Comparison of ENCODE assay signal across 13 mouse cellular contexts in genomic region chr19:21105004-21105403, GRCm38 (mm10).
DNase-seq lines count a peak whose midpoint lies in the region; ATAC-seq lines count a peak whose summit lies in the region.
"Had no signal": no experiment of that assay in that cellular context is flagged by ENCODE, and none has a peak within 500 bp of the region (broad histone marks: within the 10 kb centered on the region; RNA-seq: fewer than 3 reads in every experiment).

No protein-coding gene starts in this region.

- DNase-seq in 3T3-L1 (ENCODE audit: low read depth, low spot score), result peak; percentile 87
- peak; percentile 27 for DNase-seq in adrenal gland, postnatal 14 days
- no peak for DNase-seq in neural tube, embryonic 10.5 days (ENCODE audit: extremely low spot score, low spot score)
- no peak for DNase-seq in cerebellum, postnatal 14 days
- DNase-seq: lung, embryonic 14.5 days; right cerebral cortex, postnatal 14 days had no signal

- no peak overlapping the region for H3K4me3 ChIP-seq in intestine, embryonic 16.5 days (ENCODE audit: low read length)
- H3K4me3 ChIP-seq in intestine, embryonic 15.5 days (replicated peaks), result no peak overlapping the region
- no peak overlapping the region for H3K4me3 ChIP-seq in liver, embryonic 12.5 days
- no peak overlapping the region for H3K4me3 ChIP-seq in midbrain, embryonic 16.5 days (ENCODE audit: low read depth, low read length)
- H3K4me3 ChIP-seq: forebrain, embryonic 12.5 days; hindbrain, embryonic 10.5 days; midbrain, embryonic 15.5 days had no signal

- H3K27me3 ChIP-seq in intestine, embryonic 16.5 days (replicated peaks; ENCODE audit: control insufficient read depth, insufficient read depth, low read length), result no peaks in the 10 kb centered on the region
- H3K27me3 ChIP-seq in intestine, embryonic 15.5 days (replicated peaks), result no peaks in the 10 kb centered on the region
- H3K27me3 ChIP-seq in liver, embryonic 12.5 days (replicated peaks), result no peaks in the 10 kb centered on the region
- no peaks in the 10 kb centered on the region for H3K27me3 ChIP-seq in midbrain, embryonic 16.5 days (ENCODE audit: control insufficient read depth, insufficient read depth, low read depth, low read length)
- H3K27me3 ChIP-seq: forebrain, embryonic 12.5 days; midbrain, embryonic 15.5 days had no signal

- peaks cover 27% of the 10 kb centered on the region for H3K4me1 ChIP-seq in intestine, embryonic 16.5 days (ENCODE audit: control insufficient read depth, insufficient read depth, low read length)
- H3K4me1 ChIP-seq in intestine, embryonic 15.5 days (replicated peaks), result peaks cover 15% of the 10 kb centered on the region
- peaks cover 10% of the 10 kb centered on the region for H3K4me1 ChIP-seq in liver, embryonic 12.5 days
- H3K4me1 ChIP-seq in midbrain, embryonic 16.5 days (ENCODE audit: control insufficient read depth, insufficient read depth, low read length), result no peaks in the 10 kb centered on the region
- H3K4me1 ChIP-seq: midbrain, embryonic 15.5 days had no signal

- H3K4me2 ChIP-seq in intestine, embryonic 16.5 days (ENCODE audit: low read depth, low read length), result no peak overlapping the region
- no peak overlapping the region for H3K4me2 ChIP-seq in intestine, embryonic 15.5 days (replicated peaks)
- peak overlapping the region; percentile 43 for H3K4me2 ChIP-seq in liver, embryonic 12.5 days
- H3K4me2 ChIP-seq in midbrain, embryonic 16.5 days (ENCODE audit: low read length), result no peak overlapping the region
- H3K4me2 ChIP-seq: forebrain, embryonic 12.5 days; lung, embryonic 14.5 days; midbrain, embryonic 15.5 days had no signal

- H3K36me3 ChIP-seq in intestine, embryonic 16.5 days (ENCODE audit: control insufficient read depth, insufficient read depth, low read length), result no peaks in the 10 kb centered on the region
- H3K36me3 ChIP-seq in intestine, embryonic 15.5 days, result no peaks in the 10 kb centered on the region
- no peaks in the 10 kb centered on the region for H3K36me3 ChIP-seq in liver, embryonic 12.5 days
- no peaks in the 10 kb centered on the region for H3K36me3 ChIP-seq in midbrain, embryonic 16.5 days (ENCODE audit: control insufficient read depth, insufficient read depth, low read length)
- H3K36me3 ChIP-seq: forebrain, embryonic 12.5 days; hindbrain, embryonic 10.5 days; midbrain, embryonic 15.5 days had no signal

- H3K27ac ChIP-seq in intestine, embryonic 16.5 days (ENCODE audit: low read length), result peak overlapping the region; percentile 33; the same call in 1 of the 2 replicates
- no peak overlapping the region for H3K27ac ChIP-seq in intestine, embryonic 15.5 days
- no peak overlapping the region for H3K27ac ChIP-seq in liver, embryonic 12.5 days
- H3K27ac ChIP-seq in midbrain, embryonic 16.5 days (ENCODE audit: low read length), result no peak overlapping the region
- H3K27ac ChIP-seq: forebrain, embryonic 12.5 days; hindbrain, embryonic 10.5 days; midbrain, embryonic 15.5 days had no signal

- no peak overlapping the region for H3K9ac ChIP-seq in intestine, embryonic 16.5 days (ENCODE audit: low read depth, low read length)
- H3K9ac ChIP-seq in intestine, embryonic 15.5 days, result no peak overlapping the region
- H3K9ac ChIP-seq in liver, embryonic 12.5 days, result no peak overlapping the region
- no peak overlapping the region for H3K9ac ChIP-seq in midbrain, embryonic 16.5 days (ENCODE audit: low read depth, low read length)
- H3K9ac ChIP-seq: forebrain, embryonic 12.5 days; lung, embryonic 14.5 days; midbrain, embryonic 15.5 days had no signal

- WGBS in intestine, embryonic 16.5 days, result 90% methylated on average over 6 of the region's 6 CpGs
- WGBS in intestine, embryonic 15.5 days, result 86% methylated on average over 6 of the region's 6 CpGs
- 71% methylated on average over 6 of the region's 6 CpGs for WGBS in liver, embryonic 12.5 days (ENCODE audit: insufficient replicate concordance)
- 80% methylated on average over 6 of the region's 6 CpGs for WGBS in midbrain, embryonic 16.5 days

- no peak for ATAC-seq in intestine, embryonic 16.5 days
- no peak for ATAC-seq in intestine, embryonic 15.5 days
- no peak for ATAC-seq in liver, embryonic 12.5 days
- no peak for ATAC-seq in midbrain, embryonic 16.5 days
- ATAC-seq: midbrain, embryonic 15.5 days had no signal

- H3K9me3 ChIP-seq in intestine, embryonic 16.5 days (ENCODE audit: control insufficient read depth, low read length), result no peaks in the 10 kb centered on the region
- H3K9me3 ChIP-seq in intestine, embryonic 15.5 days, result no peaks in the 10 kb centered on the region
- H3K9me3 ChIP-seq in liver, embryonic 12.5 days (replicated peaks), result no peaks in the 10 kb centered on the region
- H3K9me3 ChIP-seq in midbrain, embryonic 16.5 days (replicated peaks; ENCODE audit: control insufficient read depth, low read length, poor library complexity, severe bottlenecking), result no peaks in the 10 kb centered on the region
- H3K9me3 ChIP-seq: forebrain, embryonic 12.5 days; hindbrain, embryonic 10.5 days; midbrain, embryonic 15.5 days had no signal

Comparison
In these comparisons a context has a peak if more than half of its experiments do, and no peak if none do; other contexts are left out.
1. DNase-seq: peak in 3T3-L1 (single experiment) and adrenal gland, postnatal 14 days (single experiment); none in neural tube, embryonic 10.5 days (single experiment) and cerebellum, postnatal 14 days (0 of 2).